Mouse (Mus musculus): ENCODE data around the gene Bean1.

GRCm38 (mm10) chr8:104177054-104177453, 6.8 kb downstream of the Bean1 start:
- TF ChIP-seq CTCF (IDR thresholded peaks at IDR 0.05; ENCODE audit: insufficient read depth, low read length) (no peak), POLR2A (IDR thresholded peaks at IDR 0.05; ENCODE audit: borderline replicate concordance, extremely low read depth, low read depth, low read length) (no peak)
